Mouse (Mus musculus): ENCODE measurements around the gene Jak1.
"Not testable (repeated sequence)": the region's sequence is repeated elsewhere in the genome, so short reads cannot be mapped to it uniquely, and the experiment has no call there.

The Jak1 gene

GRCm38 (mm10) chr4:101276456-101277070 lies 11.5 kb upstream of the Jak1 start:
- DNase-seq (ENCODE audit: low spot score in 2 of 2): no peak

GRCm38 (mm10) chr4:101275881-101276280 lies 10.8 kb upstream of the Jak1 start:
- DNase-seq (ENCODE audit: low spot score in 2 of 2): no peak

GRCm38 (mm10) chr4:101270734-101271133 lies 5.7 kb upstream of the Jak1 start:
- DNase-seq (ENCODE audit: low spot score in 2 of 2): no peak

GRCm38 (mm10) chr4:101268506-101268905 lies 3.4 kb upstream of the Jak1 start:
- not testable (repeated sequence) for DNase-seq (ENCODE audit: low spot score in 2 of 2)

GRCm38 (mm10) chr4:101265523-101265922 lies 441 bp upstream of the Jak1 start:
- DNase-seq (ENCODE audit: low spot score in 2 of 2): no peak

DNA sequence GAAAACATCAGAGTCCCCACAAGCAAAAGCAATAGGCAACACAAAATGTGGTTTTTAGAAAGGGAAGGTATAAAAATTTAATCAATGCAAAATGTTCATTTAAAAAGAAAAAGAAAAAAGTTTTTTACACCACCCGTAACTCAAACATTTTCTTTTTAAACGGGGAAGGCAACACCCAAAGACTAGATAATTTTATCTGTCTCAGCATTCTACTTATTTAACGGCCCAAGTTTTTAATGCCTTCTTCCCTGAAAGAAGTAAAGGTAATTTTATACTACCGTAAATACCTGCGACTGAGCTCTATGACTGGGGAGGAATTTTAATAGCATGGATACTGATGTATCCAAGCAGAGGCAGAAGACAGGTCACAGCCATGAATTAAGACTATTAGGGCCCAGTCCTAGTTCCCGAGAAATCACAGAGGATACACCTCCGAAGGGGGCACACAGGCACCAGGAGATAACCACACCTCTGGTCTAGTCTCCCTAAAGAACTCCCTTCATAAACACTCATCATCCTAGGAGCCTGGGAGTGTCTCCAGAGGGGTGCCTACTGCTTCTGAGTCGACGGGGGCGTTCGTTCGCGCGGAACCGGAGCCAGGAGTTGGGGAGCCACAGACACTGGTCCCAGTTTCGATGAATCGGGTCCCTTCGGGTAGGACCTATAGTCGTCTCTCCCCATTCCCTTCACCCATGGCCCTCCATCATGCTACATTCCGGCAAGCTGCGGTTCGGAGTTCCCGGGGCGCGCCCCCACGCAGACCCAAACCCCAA lies 928 bp downstream of the Jak1 start:
- DNase-seq (ENCODE audit: low spot score in 2 of 2): peak in 1 of 2 experiments; percentile 25

DNA sequence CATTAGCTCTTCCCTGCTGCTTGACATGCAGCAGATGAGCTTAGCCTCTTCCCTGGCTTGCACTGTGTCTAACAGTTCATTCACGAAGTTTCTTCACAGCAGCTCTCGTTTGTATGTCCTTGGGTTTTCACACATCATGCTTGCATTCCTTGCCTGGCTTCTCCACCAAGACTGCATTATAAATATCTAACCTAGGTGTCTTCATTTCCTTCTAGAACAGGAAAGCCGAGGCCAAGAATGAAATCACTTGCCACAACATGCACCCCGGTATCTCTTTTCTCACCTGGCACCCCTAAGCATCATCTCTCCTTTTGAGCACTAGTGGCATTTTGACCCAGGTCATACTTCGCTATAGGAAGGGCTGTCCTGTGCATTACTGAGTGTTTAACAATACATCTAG lies 3.5 kb downstream of the Jak1 start:
- DNase-seq (ENCODE audit: low spot score in 2 of 2): no peak

- peak; percentile 43 to 63 for DNase-seq (ENCODE audit: low spot score in 2 of 2)
Observed at GRCm38 (mm10) chr4:101260744-101261291, 4.3 kb downstream of the Jak1 start.

- no peak for DNase-seq (ENCODE audit: low spot score in 2 of 2)
Observed at GRCm38 (mm10) chr4:101256526-101257210, 8.4 kb downstream of the Jak1 start.

DNA sequence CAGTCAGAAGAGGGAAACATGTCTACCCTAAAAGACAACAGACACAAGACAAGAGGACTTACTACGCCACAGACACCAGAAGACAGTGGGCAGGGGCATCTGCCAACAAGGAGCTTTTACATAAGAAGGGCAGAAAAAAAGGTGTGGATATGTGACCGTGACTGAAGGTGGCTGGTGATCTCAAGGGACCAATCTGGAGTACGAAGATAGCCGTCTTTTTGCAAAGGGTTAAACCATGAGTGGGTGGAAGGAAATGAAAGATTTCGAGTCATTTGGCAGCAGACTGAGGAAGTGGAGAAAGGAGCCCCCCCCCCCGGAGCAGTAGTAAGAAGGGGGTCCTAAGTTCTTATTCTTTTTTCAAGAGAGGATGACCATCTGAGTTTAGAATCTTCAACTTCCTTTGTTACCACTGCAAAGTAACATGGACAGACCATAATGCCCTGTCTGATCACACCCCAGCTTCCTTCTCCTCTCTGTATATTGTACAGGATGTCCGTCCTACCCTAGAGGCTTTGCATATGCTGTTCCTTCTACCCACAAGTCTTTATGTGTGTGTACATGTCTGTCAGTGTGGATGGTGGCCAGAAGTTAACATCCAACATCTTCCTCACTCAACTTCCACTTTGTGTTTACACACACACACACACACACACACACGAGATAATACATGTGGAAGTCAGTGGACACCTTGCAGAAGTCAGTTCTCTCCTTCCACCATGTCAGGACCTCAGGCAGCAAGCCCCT lies 10.3 kb downstream of the Jak1 start:
- DNase-seq (ENCODE audit: low spot score in 2 of 2): no peak

- DNase-seq (ENCODE audit: low spot score in 2 of 2): peak in 1 of 2 experiments; percentile 42
Observed at GRCm38 (mm10) chr4:101254015-101254414, 11.1 kb downstream of the Jak1 start.

- no peak for DNase-seq (ENCODE audit: low spot score in 2 of 2)
Observed at GRCm38 (mm10) chr4:101252781-101253622, 12.1 kb downstream of the Jak1 start.

- DNase-seq (ENCODE audit: low spot score in 2 of 2): no peak
Observed at GRCm38 (mm10) chr4:101252016-101252415, 13.1 kb downstream of the Jak1 start.

- DNase-seq (ENCODE audit: low spot score in 2 of 2): no peak
Observed at GRCm38 (mm10) chr4:101249977-101250743, 14.9 kb downstream of the Jak1 start.

GRCm38 (mm10) chr4:101247355-101247754 lies 17.7 kb downstream of the Jak1 start:
- no peak for DNase-seq (ENCODE audit: low spot score in 2 of 2)

DNA sequence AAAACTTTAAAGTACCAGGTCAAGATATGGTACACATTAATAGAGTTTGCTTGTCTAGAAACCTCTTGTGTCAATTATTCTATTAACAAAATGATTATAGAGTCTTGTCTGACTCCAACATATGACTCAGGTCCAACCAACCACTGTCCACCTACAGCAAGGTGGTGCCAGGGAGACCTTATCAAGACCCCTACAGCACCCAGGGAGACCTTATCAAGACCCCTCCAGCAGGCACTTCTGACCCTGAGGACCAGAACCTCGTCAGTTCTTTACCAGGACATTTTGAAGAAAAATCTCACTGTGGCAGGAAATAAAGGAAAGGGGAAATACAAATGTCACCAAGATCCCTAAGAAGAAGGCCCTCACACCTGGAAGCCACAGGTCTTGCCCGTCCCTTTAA lies 18.5 kb downstream of the Jak1 start:
- DNase-seq (ENCODE audit: low spot score in 2 of 2): no peak

DNA sequence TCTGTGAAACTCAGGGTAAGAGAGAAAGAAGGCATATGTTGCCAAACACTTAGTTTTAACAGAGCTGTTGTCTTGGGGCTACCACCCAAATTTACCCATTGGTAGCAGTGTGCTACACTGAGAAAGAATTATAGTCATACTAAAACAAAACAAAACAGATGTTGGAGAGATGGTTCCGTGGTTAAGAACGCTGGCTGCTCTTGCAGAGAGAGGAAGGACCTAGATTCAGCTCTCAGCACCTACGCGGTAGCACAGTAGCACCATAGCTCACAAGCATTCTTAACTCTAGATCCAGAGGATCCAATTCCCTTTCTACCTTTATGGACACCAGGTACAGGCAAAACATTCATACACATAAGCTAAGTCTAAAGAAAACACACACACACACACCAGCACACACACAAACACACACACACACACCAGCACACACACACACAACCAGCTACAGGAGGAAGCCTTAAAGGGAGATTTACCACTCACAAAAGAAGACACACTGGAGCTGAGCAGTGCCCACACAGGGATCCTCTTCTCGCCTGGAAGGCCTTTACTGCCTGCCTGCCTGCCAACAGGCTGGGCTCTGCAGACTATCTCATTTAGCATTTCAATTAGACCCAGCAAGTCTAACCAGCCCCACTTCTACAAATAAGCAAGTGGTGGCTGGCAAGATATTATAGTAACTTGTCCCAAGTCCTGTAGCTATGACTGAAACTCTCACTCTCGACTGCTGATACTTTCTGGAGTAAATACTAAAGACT lies 20.6 kb downstream of the Jak1 start:
- DNase-seq (ENCODE audit: low spot score in 2 of 2): no peak

DNA sequence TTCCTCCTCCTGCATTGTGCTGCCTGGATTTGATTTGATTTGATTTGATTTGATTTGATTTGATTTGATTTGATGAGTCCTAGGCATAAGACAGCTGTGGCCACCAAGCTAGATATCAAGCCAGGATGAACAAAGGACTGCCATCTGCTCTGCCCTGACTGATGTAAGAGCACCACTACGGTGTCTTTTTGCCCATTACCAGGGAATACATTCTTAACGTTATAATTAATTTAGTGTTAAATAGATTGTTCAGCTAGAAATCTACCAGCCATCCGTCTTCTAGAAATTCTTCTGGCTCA lies 24.3 kb downstream of the Jak1 start:
- no peak for DNase-seq (ENCODE audit: low spot score in 2 of 2)

DNA sequence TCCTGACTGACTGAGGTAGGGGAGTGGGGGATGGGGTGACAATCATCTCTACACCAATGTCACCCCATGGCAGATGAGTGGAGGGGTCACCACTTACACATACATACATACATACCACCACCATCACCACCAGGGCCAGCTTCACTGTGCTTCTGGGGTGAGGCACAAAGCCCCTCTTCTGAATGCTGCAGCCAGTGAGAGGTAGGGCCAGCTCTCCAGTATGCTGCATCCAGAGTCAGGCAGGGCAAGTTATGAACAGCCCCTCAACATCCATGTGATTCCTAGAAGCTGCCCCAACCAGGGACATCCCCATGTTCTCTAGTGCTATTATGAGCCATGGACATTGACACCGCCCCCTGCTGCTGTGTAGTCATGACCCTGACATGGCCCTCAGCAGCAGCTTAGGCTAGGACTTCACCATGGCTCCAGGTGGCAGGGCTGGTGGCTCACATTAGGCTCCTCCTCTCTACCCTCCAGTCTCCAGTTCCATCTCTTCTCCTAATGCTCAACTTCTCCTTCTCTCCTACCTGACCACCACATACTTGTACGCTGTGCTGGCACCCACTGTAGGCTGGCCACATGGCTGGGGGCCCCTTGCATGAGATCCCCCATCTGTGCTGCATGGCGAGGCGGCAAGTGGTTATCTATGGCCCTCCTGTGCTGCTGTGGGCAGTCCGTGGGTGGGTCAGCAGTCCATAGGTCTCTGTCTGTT lies 24.8 kb downstream of the Jak1 start:
- no peak for DNase-seq (ENCODE audit: low spot score in 2 of 2)

All from thymus, postnatal 10 days (tissue).